Mouse (Mus musculus): ENCODE data around the gene Oas1g. TPM values are rescaled to one million over a fixed set of nuclear protein-coding genes. Genes with fewer than 3 reads are reported as not detected.
"Not testable (repeated sequence)": the region's sequence is repeated elsewhere in the genome, so short reads cannot be mapped to it uniquely, and the experiment has no call there.

Gene Oas1g
- polyA plus RNA-seq, 1 experiment from 2014 or later, result not detected

DNA sequence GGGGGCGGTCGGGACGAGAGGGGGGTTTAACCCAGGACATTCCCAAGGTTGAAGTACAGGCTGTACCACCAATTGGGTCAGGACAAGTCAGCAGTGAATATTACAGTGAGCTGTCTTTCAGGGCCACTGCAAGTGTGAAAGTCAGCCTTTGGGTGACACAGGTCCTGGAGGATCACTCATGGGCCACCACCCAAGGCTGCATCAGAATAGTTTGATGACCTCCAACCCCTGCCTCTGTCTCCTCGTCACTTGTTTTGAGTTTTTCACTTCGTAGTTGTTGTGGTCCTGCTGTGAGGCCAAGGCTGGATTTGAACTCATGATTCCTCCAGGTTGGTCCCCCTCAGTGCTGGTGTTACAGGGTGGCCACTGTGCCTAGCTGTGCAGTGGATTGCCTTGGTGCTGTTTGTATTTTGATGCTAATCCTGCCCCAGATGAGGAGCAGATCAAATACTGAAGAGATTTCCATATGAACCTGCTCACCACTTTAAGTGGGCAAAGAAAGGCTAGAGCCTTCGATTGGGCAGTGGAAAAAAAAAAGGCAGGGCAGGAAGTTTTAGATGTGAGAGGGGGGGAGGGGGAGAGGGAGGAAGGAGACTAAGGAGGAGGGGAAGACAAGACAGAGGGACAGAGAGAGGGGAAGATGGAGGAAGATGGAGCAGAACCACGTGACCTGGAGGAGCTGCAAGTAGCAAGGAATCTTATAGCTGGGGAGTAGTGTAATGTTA lies 20.9 kb upstream of the Oas1g start:
- Histone ChIP-seq H3K27me3 (ENCODE audit: control insufficient read depth, insufficient read depth, low read length) (no peaks in the 10 kb centered on the region), H3K4me1 (ENCODE audit: control insufficient read depth, insufficient read depth, low read length) (no peaks in the 10 kb centered on the region), H3K4me3 (ENCODE audit: low read depth, low read length) (no peak overlapping the region), H3K9ac (ENCODE audit: low read depth, low read length) (no peak overlapping the region), H3K36me3 (ENCODE audit: control insufficient read depth, insufficient read depth, low read length) (no peaks in the 10 kb centered on the region), H3K4me2 (no peak overlapping the region), H3K27ac (ENCODE audit: low read depth, low read length) (no peak overlapping the region), H3K9me3 (replicated peaks; ENCODE audit: control insufficient read depth, low read length) (no peaks in the 10 kb centered on the region)
- 45% methylated on average over 7 of the region's 7 CpGs for WGBS (ENCODE audit: insufficient replicate concordance)
- ATAC-seq (replicated peaks; ENCODE audit: insufficient number of reproducible peaks, low FRiP score, low TSS enrichment), result no peak

DNA sequence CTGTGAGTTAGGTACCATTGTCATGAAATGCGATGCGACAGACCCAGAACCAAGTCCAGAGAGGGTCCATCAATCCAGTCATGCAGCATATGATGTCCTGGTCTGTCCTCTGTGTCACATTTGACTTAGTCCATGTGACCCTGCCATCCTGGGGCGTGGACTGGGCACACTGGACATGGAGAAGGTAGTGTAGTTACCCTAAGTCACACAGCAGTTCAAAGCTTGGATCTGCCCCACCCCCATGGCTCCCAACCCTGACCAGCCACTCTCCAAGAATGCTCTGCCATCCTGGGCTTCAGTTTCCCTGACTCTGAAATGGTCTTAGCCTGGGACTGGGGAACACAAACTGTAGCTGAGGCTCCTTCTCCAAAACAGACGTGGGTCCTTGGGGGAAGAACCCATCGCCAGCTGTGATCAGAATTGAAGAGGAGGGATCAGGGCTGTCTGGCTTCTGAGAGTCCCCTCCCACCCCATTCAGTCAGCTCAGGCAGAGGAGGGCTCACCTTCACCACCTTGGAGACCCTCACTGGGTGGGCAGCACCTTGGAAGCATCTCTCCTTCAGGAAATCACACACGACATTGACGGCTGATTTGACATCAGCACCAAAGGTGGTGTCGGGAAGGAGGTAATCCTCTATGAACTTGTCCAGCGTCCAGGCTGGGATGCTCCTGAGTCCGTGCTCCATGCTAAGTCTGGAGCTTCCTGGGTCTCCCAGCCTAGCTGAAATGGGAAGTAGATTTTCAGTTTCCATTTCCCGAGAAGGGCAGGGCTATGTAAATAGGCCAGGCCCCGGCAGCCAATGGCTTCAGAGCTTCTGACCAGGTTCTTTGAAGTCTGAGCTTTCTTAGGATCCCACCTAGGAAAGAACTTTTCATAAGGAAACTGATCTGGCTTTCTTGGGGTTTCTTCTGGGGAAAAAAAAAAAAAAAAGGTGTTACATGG lies 19.6 kb upstream of the Oas1g start, which contains the start of gene Oas1a:
Gene Oas1a (minus strand): TSS at position 731 of the 943 bp plus-strand sequence.
- H3K36me3 ChIP-seq (ENCODE audit: control insufficient read depth, insufficient read depth, low read length); H3K4me2 ChIP-seq; H3K4me3 ChIP-seq (ENCODE audit: low read depth, low read length); H3K27me3 ChIP-seq (ENCODE audit: control insufficient read depth, insufficient read depth, low read length); H3K4me1 ChIP-seq (ENCODE audit: control insufficient read depth, insufficient read depth, low read length); H3K9ac ChIP-seq (ENCODE audit: low read depth, low read length); ATAC-seq (replicated peaks; ENCODE audit: insufficient number of reproducible peaks, low FRiP score, low TSS enrichment); H3K27ac ChIP-seq (ENCODE audit: low read depth, low read length); H3K9me3 ChIP-seq (replicated peaks; ENCODE audit: control insufficient read depth, low read length): not testable (repeated sequence)
- WGBS (ENCODE audit: insufficient replicate concordance), result 31% methylated on average over 9 of the region's 12 CpGs

DNA sequence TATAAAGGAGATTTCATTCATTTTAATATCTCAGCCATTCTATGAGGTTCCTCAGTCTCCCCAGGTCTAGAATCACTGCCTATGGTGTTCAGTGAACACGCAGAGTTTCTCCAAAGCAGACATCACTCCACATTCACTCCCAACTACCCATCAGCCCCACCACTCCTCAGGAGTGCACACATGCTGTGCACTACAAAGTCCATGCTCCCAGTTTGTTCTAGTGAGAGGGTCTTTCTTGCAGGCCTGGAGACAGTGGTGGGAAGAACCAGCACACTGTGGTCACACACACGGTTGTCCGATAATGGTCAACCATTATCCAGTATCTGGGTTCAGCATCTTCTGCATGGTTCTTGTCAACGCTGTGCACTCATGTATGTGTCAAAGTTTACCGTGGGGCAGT lies 14.6 kb upstream of the Oas1g start:
- WGBS (ENCODE audit: insufficient replicate concordance), result 88% methylated on average over 5 of the region's 5 CpGs
- H3K4me2 ChIP-seq, result no peak overlapping the region
- ATAC-seq (replicated peaks; ENCODE audit: insufficient number of reproducible peaks, low FRiP score, low TSS enrichment), result no peak

DNA sequence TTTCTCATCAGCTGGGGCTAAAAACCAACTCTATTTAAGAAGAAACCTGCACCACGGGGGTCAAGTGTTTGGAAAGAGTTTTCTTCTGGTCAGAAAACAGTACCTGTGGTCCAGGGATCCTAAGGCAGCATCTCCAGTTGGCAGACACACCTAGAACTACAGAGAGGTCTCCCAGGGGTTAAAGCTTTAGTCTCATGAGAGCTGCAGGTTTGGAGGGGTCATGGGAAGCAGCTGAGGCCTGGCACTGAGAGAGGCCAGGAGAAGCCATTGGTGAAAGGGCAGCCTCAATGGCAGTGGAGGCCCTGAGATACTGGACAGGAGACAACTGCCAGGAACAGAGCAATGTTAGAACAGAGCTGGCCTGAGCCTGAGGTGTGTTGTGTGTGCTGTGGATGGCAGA lies 13.3 kb upstream of the Oas1g start:
- Histone ChIP-seq H3K27me3 (ENCODE audit: control insufficient read depth, insufficient read depth, low read length) (no peaks in the 10 kb centered on the region), H3K4me3 (ENCODE audit: low read depth, low read length) (no peak overlapping the region), H3K36me3 (ENCODE audit: control insufficient read depth, insufficient read depth, low read length) (no peaks in the 10 kb centered on the region), H3K27ac (ENCODE audit: low read depth, low read length) (no peak overlapping the region), H3K9me3 (replicated peaks; ENCODE audit: control insufficient read depth, low read length) (no peaks in the 10 kb centered on the region), H3K4me1 (ENCODE audit: control insufficient read depth, insufficient read depth, low read length) (no peaks in the 10 kb centered on the region), H3K9ac (ENCODE audit: low read depth, low read length) (no peak overlapping the region), H3K4me2 (no peak overlapping the region)
- no peak for ATAC-seq (replicated peaks; ENCODE audit: insufficient number of reproducible peaks, low FRiP score, low TSS enrichment)
- 38% methylated on average over 1 of the region's 1 CpGs for WGBS (ENCODE audit: insufficient replicate concordance)

More for the DNA sequence above, 14.6 kb upstream of the Oas1g start:
- Histone ChIP-seq H3K4me3 (ENCODE audit: low read depth, low read length) (no peak overlapping the region), H3K27me3 (ENCODE audit: control insufficient read depth, insufficient read depth, low read length) (no peaks in the 10 kb centered on the region), H3K4me1 (ENCODE audit: control insufficient read depth, insufficient read depth, low read length) (no peaks in the 10 kb centered on the region), H3K9ac (ENCODE audit: low read depth, low read length) (no peak overlapping the region), H3K27ac (ENCODE audit: low read depth, low read length) (no peak overlapping the region), H3K36me3 (ENCODE audit: control insufficient read depth, insufficient read depth, low read length) (no peaks in the 10 kb centered on the region), H3K9me3 (replicated peaks; ENCODE audit: control insufficient read depth, low read length) (no peaks in the 10 kb centered on the region)

DNA sequence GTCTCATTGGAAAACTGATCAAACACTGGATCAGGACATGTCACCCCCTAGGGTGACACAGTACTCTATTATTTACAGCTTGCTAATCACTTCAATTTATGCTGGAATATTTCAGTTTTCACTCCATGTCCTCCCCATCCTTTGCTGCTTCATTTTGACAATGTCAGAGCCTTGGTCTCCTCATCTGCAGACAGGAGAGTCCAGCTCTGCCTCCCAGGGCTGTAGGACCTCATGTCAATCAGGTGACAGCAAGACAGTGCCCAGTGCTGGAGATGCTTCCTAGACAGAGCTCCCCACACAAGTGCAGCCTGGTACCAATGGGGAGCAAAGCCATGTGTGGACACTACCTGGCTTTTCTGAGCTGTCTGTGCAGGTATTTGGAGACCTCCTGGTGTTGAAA lies 11.3 kb upstream of the Oas1g start:
- no peak for ATAC-seq (replicated peaks; ENCODE audit: insufficient number of reproducible peaks, low FRiP score, low TSS enrichment)
- H3K4me3 ChIP-seq (ENCODE audit: low read depth, low read length), result no peak overlapping the region

DNA sequence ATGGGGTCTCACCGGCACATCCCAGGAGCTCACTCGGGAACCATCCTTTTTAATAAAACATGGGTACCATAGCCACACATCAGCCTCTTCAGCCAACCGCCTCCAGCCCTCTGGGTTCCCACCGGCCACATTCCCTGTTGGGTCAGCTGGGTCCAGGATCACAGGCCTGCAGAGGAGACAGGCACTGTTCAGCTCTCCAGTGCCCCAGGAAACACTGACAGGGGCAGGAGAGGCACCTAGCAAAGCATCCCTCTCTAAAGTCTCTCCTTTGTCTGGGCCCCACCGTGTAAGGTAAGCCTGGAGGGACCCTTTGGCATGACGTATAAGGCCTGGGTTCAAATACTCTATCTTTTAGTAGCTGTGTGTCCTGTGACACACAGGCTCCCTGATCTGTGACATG lies 10.9 kb upstream of the Oas1g start:
- H3K27ac ChIP-seq (ENCODE audit: low read depth, low read length), result no peak overlapping the region
- H3K27me3 ChIP-seq (ENCODE audit: control insufficient read depth, insufficient read depth, low read length), result no peaks in the 10 kb centered on the region
- H3K4me1 ChIP-seq (ENCODE audit: control insufficient read depth, insufficient read depth, low read length), result no peaks in the 10 kb centered on the region
- ATAC-seq (replicated peaks; ENCODE audit: insufficient number of reproducible peaks, low FRiP score, low TSS enrichment), result no peak
- no peaks in the 10 kb centered on the region for H3K36me3 ChIP-seq (ENCODE audit: control insufficient read depth, insufficient read depth, low read length)
- no peak overlapping the region for H3K4me2 ChIP-seq
- WGBS (ENCODE audit: insufficient replicate concordance), result 81% methylated on average over 6 of the region's 6 CpGs
- no peaks in the 10 kb centered on the region for H3K9me3 ChIP-seq (replicated peaks; ENCODE audit: control insufficient read depth, low read length)
- no peak overlapping the region for H3K9ac ChIP-seq (ENCODE audit: low read depth, low read length)
- no peak overlapping the region for H3K4me3 ChIP-seq (ENCODE audit: low read depth, low read length)

More for the DNA sequence above, 11.3 kb upstream of the Oas1g start:
- no peak overlapping the region for H3K27ac ChIP-seq (ENCODE audit: low read depth, low read length)
- no peak overlapping the region for H3K9ac ChIP-seq (ENCODE audit: low read depth, low read length)
- H3K27me3 ChIP-seq (ENCODE audit: control insufficient read depth, insufficient read depth, low read length), result no peaks in the 10 kb centered on the region
- H3K4me1 ChIP-seq (ENCODE audit: control insufficient read depth, insufficient read depth, low read length), result no peaks in the 10 kb centered on the region
- no peak overlapping the region for H3K4me2 ChIP-seq
- no peaks in the 10 kb centered on the region for H3K36me3 ChIP-seq (ENCODE audit: control insufficient read depth, insufficient read depth, low read length)
- no peaks in the 10 kb centered on the region for H3K9me3 ChIP-seq (replicated peaks; ENCODE audit: control insufficient read depth, low read length)

DNA sequence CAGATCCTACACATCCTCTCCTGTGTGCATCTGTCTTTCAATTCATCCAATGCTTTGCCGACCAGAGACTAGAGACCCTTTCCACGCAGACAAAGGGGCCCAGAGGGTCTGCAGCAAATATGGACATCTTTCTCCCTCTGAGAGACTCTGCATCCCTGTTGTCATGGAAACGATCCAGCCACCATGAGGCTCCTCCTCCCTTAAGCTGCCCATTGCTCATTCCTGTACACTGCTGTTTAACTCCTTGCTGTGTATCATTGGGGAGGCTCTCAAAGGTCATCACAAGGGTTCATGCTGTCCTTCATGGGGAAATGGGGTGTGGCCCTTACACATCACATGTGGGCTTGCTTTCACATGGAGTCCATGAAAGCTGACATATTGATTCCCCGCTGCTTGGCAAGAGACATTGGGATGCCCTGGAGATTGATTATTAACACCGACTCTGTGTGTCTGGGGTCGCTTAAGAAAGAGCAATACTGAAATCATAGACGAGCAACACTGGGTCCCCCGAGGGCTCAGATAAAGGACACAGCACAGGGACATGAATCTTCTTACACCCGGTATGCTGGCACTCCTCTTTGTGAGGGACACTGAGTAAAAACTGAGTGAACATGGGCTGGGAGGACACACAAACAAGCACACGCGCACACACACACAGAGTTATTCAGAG lies 8.0 kb upstream of the Oas1g start:
- Histone ChIP-seq H3K36me3 (ENCODE audit: control insufficient read depth, insufficient read depth, low read length) (no peaks in the 10 kb centered on the region), H3K9ac (ENCODE audit: low read depth, low read length) (no peak overlapping the region), H3K4me1 (ENCODE audit: control insufficient read depth, insufficient read depth, low read length) (no peaks in the 10 kb centered on the region), H3K9me3 (replicated peaks; ENCODE audit: control insufficient read depth, low read length) (no peaks in the 10 kb centered on the region), H3K4me2 (no peak overlapping the region), H3K27ac (ENCODE audit: low read depth, low read length) (no peak overlapping the region), H3K27me3 (ENCODE audit: control insufficient read depth, insufficient read depth, low read length) (no peaks in the 10 kb centered on the region), H3K4me3 (ENCODE audit: low read depth, low read length) (no peak overlapping the region)
- ATAC-seq (replicated peaks; ENCODE audit: insufficient number of reproducible peaks, low FRiP score, low TSS enrichment), result no peak
- WGBS (ENCODE audit: insufficient replicate concordance), result 80% methylated on average over 11 of the region's 11 CpGs

DNA sequence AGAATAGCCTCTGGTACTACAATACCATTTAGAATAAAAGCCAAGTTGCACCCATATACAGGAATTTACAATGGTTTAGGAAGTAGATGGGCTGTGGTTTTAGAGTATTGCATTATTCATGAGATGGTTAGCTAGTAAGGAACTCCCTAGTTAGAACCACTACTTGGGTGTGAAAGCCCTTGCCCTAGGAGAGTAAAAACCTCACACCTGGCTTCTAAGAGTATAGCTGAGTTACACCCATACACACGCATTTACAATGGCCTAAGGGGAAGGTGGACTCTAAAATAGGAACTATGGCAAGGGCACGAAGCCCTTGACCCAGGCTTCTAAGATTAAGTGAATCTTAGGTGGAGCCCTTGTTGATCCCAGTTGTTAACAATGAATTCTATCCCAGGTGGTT lies 7.3 kb upstream of the Oas1g start:
- H3K27me3 ChIP-seq (ENCODE audit: control insufficient read depth, insufficient read depth, low read length); H3K4me2 ChIP-seq; H3K4me3 ChIP-seq (ENCODE audit: low read depth, low read length); H3K4me1 ChIP-seq (ENCODE audit: control insufficient read depth, insufficient read depth, low read length); ATAC-seq (replicated peaks; ENCODE audit: insufficient number of reproducible peaks, low FRiP score, low TSS enrichment); H3K9me3 ChIP-seq (replicated peaks; ENCODE audit: control insufficient read depth, low read length); H3K27ac ChIP-seq (ENCODE audit: low read depth, low read length); H3K36me3 ChIP-seq (ENCODE audit: control insufficient read depth, insufficient read depth, low read length); H3K9ac ChIP-seq (ENCODE audit: low read depth, low read length): not testable (repeated sequence)
- 82% methylated on average over 2 of the region's 2 CpGs for WGBS (ENCODE audit: insufficient replicate concordance)
